Mouse (Mus musculus) ES-E14 (cell line): ENCODE measurements at regions not wholly inside any gene's neighbourhood (a gene's known extent, or its start where the extent isn't known, plus 50 kb on each side); places are given as distances from the start of the nearest gene placed in this dataset.

ENCODE experiments used
- CHD2 ChIP-seq: IDR thresholded peaks from 2 replicates; pipeline ENCODE4 v1.6.1; 2014; ENCODE audit warnings: mild to moderate bottlenecking, low read depth, low read length, inconsistent platforms
- MAFK ChIP-seq: IDR thresholded peaks from 2 replicates; pipeline ENCODE4 v1.6.1; 2014; ENCODE audit warnings: mild to moderate bottlenecking, low read depth, low read length, inconsistent platforms; ENCODE audit not compliant: insufficient read depth
- ZC3H11A ChIP-seq: IDR thresholded peaks from 2 replicates; pipeline ENCODE4 v1.6.1; 2012; ENCODE audit warnings: low read depth, mild to moderate bottlenecking, inconsistent platforms, low read length, borderline replicate concordance
- ZNF384 ChIP-seq: IDR thresholded peaks from 2 replicates; pipeline ENCODE4 v1.6.1; 2012; ENCODE audit warnings: low read depth, low read length, inconsistent platforms

- TF ChIP-seq ZNF384 (no peak), MAFK (no peak), CHD2 (no peak), ZC3H11A (no peak)
These were observed 56.4 kb upstream of the Egfr start for GRCm38 (mm10) chr11:16695596-16695995.
